Mouse (Mus musculus) liver, embryonic 14.5 days (tissue): Measurements from ENCODE around the gene Tsc22d2.

Experiments used
- CTCF ChIP-seq: IDR thresholded peaks from 2 replicates; pipeline ENCODE4 v1.5.1; 2016; ENCODE audit warnings: antibody characterized with exemption, low read depth, control low read depth
- EP300 ChIP-seq: IDR thresholded peaks from 2 replicates; pipeline ENCODE4 v1.6.1; 2016; ENCODE audit warnings: antibody characterized with exemption, low read depth

- TF ChIP-seq CTCF, result no peak
- TF ChIP-seq EP300, result no peak
Observed at GRCm38 (mm10) chr3:58434414-58434813, 19.9 kb downstream of the Tsc22d2 start.
